Mouse (Mus musculus) testis, adult 10 weeks (tissue): ENCODE results near the gene Olfr1022. TPM values are rescaled to one million over a fixed set of nuclear protein-coding genes. Genes with fewer than 3 reads are reported as not detected.

Experiments
- polyA plus RNA-seq: library from polyadenylated mRNA; stranded (reverse); fragments of 350-450 nt; fragmentation: Illumina TruSeq; extraction: RNeasy Lipid Tissue Mini Kit (QIAGEN cat#74804); gene quantifications from one replicate; pipeline ENCODE4 v1.2.3, GENCODE M21; 2014; ENCODE audit warnings: low read depth, low replicate concordance

Olfr1022 gene
- polyA plus RNA-seq, result not detected

GRCm38 (mm10) chr2:85868294-85868693, at the start of gene Olfr1022:
Gene Olfr1022, plus strand, starts transcription at chr2:85868594.

GRCm38 (mm10) chr2:85845383-85845782, 23.0 kb upstream of the Olfr1022 start, which contains the start of gene Olfr1019:
Gene Olfr1019, minus strand, starts transcription at chr2:85845483.

GRCm38 (mm10) chr2:85846730-85847129, 21.7 kb upstream of the Olfr1022 start, which contains the start of gene Olfr1020:
Gene Olfr1020, plus strand, starts transcription at chr2:85847030.

GRCm38 (mm10) chr2:85885340-85885739, 16.9 kb downstream of the Olfr1022 start, which contains the start of gene Olfr1023:
Gene Olfr1023, plus strand, starts transcription at chr2:85885640.

GRCm38 (mm10) chr2:85904952-85905351, 36.6 kb downstream of the Olfr1022 start, which contains the start of gene Olfr1024:
Gene Olfr1024, minus strand, starts transcription at chr2:85905052.

GRCm38 (mm10) chr2:85914893-85915292, 46.5 kb downstream of the Olfr1022 start, which contains the start of gene Olfr1025-ps1:
Gene Olfr1025-ps1, plus strand, starts transcription at chr2:85915193.

Other genes starting within 250 kb of the Olfr1022 start
- gene Olfr1002, start 217.9 kb upstream of the Olfr1022 start, polyA plus RNA-seq, result not detected
- gene Olfr154, start 204.1 kb upstream of the Olfr1022 start, polyA plus RNA-seq, result not detected
- gene Olfr1006, start 189.8 kb upstream of the Olfr1022 start, polyA plus RNA-seq, result not detected
- gene Olfr1008, start 179.2 kb upstream of the Olfr1022 start, polyA plus RNA-seq, result not detected
- gene Olfr1009, start 153.2 kb upstream of the Olfr1022 start, polyA plus RNA-seq, result not detected
- not detected for gene Olfr1012, start 105.8 kb upstream of the Olfr1022 start, polyA plus RNA-seq
- gene Olfr1013, start 101.5 kb upstream of the Olfr1022 start, polyA plus RNA-seq, result 0.07 TPM
- not detected for gene Olfr1014, start 95.9 kb upstream of the Olfr1022 start, polyA plus RNA-seq
- gene Olfr1015, start 86.6 kb upstream of the Olfr1022 start, polyA plus RNA-seq, result not detected
- gene Olfr1016, start 66.0 kb upstream of the Olfr1022 start, polyA plus RNA-seq, result not detected
- gene Olfr1018, start 50.1 kb upstream of the Olfr1022 start, polyA plus RNA-seq, result not detected
- not detected for gene Olfr1019, start 23.1 kb upstream of the Olfr1022 start, polyA plus RNA-seq
- not detected for gene Olfr1020, start 21.6 kb upstream of the Olfr1022 start, polyA plus RNA-seq
- gene Olfr1023, start 17.0 kb downstream of the Olfr1022 start, polyA plus RNA-seq, result not detected
- gene Olfr1024, start 36.5 kb downstream of the Olfr1022 start, polyA plus RNA-seq, result not detected
- gene Olfr1025-ps1, start 46.6 kb downstream of the Olfr1022 start, polyA plus RNA-seq, result not detected
- gene Olfr1026, start 53.0 kb downstream of the Olfr1022 start, polyA plus RNA-seq, result not detected
- gene Olfr1028, start 81.8 kb downstream of the Olfr1022 start, polyA plus RNA-seq, result not detected
- 0.35 TPM for gene Olfr1029, start 105.3 kb downstream of the Olfr1022 start, polyA plus RNA-seq
- gene Olfr1030, start 110.7 kb downstream of the Olfr1022 start, polyA plus RNA-seq, result not detected
- gene Olfr1031, start 121.7 kb downstream of the Olfr1022 start, polyA plus RNA-seq, result not detected
- not detected for gene Olfr1032, start 136.9 kb downstream of the Olfr1022 start, polyA plus RNA-seq
- gene Olfr1033, start 152.0 kb downstream of the Olfr1022 start, polyA plus RNA-seq, result 1.5 TPM
- 0.11 TPM for gene Olfr1034, start 177.3 kb downstream of the Olfr1022 start, polyA plus RNA-seq
- gene Olfr1036, start 205.4 kb downstream of the Olfr1022 start, polyA plus RNA-seq, result not detected
- 0.15 TPM for gene Olfr1037, start 218.8 kb downstream of the Olfr1022 start, polyA plus RNA-seq